Mouse (Mus musculus) ovary, postnatal 36 days (tissue): ENCODE data around the gene Rad51d.
"Not testable (repeated sequence)": the region's sequence is repeated elsewhere in the genome, so short reads cannot be mapped to it uniquely, and the experiment has no call there.

Experiments used
- DNase-seq: peaks from one replicate; pipeline ENCODE4 v3.0.0; 2022; ENCODE audit warnings: low spot score, mixed read lengths

The Rad51d gene

GRCm38 (mm10) chr11:82890342-82890762 is at the start of gene Rad51d:
Gene Rad51d (minus strand): TSS chr11:82890614.
- peak; percentile 94 for DNase-seq

- DNase-seq: no peak
Measured at GRCm38 (mm10) chr11:82933186-82933585, 42.8 kb upstream of the Rad51d start.

GRCm38 (mm10) chr11:82931671-82932450 is 41.4 kb upstream of the Rad51d start:
- DNase-seq: not testable (repeated sequence)

GRCm38 (mm10) chr11:82931161-82931560 is 40.7 kb upstream of the Rad51d start:
- not testable (repeated sequence) for DNase-seq

GRCm38 (mm10) chr11:82930391-82930955 is 40.1 kb upstream of the Rad51d start:
- DNase-seq: not testable (repeated sequence)

- no peak for DNase-seq
Measured at GRCm38 (mm10) chr11:82929633-82929950, 39.2 kb upstream of the Rad51d start.

- DNase-seq: no peak
Measured at GRCm38 (mm10) chr11:82928897-82929632, 38.7 kb upstream of the Rad51d start.

GRCm38 (mm10) chr11:82923910-82924309 is 33.5 kb upstream of the Rad51d start:
- DNase-seq: not testable (repeated sequence)

- no peak for DNase-seq
Measured at GRCm38 (mm10) chr11:82921691-82922090, 31.3 kb upstream of the Rad51d start.

- no peak for DNase-seq
Measured at GRCm38 (mm10) chr11:82920768-82921167, 30.4 kb upstream of the Rad51d start.

- peak; percentile 74 for DNase-seq
Measured at GRCm38 (mm10) chr11:82914711-82915352, 24.4 kb upstream of the Rad51d start.

GRCm38 (mm10) chr11:82910679-82911389 is 20.4 kb upstream of the Rad51d start:
- DNase-seq: no peak

- DNase-seq: no peak
Measured at GRCm38 (mm10) chr11:82910250-82910649, 19.8 kb upstream of the Rad51d start, which contains the start of gene Unc45b. Gene Unc45b (plus strand): TSS chr11:82910550.

GRCm38 (mm10) chr11:82908608-82908989 is 18.2 kb upstream of the Rad51d start:
- DNase-seq: no peak

GRCm38 (mm10) chr11:82907651-82908607 is 17.5 kb upstream of the Rad51d start, which contains the start of gene Nle1:
Gene Nle1 (minus strand): TSS chr11:82908411.
- DNase-seq: peak; percentile 92

GRCm38 (mm10) chr11:82905816-82906215 is 15.4 kb upstream of the Rad51d start:
- no peak for DNase-seq

GRCm38 (mm10) chr11:82904952-82905351 is 14.5 kb upstream of the Rad51d start:
- DNase-seq: no peak

- no peak for DNase-seq
Measured at GRCm38 (mm10) chr11:82901606-82902310, 11.3 kb upstream of the Rad51d start.

- DNase-seq: no peak
Measured at GRCm38 (mm10) chr11:82899720-82900119, 9.3 kb upstream of the Rad51d start.

- DNase-seq: no peak
Measured at GRCm38 (mm10) chr11:82897478-82897877, 7.1 kb upstream of the Rad51d start.
